Mouse (Mus musculus): ENCODE data around the gene Fndc10. TPM values are rescaled to one million over a fixed set of nuclear protein-coding genes. Genes with fewer than 3 reads are reported as not detected.

Fndc10 gene
- polyA plus RNA-seq, 1 experiment from 2014 or later = 11.2 TPM

DNA sequence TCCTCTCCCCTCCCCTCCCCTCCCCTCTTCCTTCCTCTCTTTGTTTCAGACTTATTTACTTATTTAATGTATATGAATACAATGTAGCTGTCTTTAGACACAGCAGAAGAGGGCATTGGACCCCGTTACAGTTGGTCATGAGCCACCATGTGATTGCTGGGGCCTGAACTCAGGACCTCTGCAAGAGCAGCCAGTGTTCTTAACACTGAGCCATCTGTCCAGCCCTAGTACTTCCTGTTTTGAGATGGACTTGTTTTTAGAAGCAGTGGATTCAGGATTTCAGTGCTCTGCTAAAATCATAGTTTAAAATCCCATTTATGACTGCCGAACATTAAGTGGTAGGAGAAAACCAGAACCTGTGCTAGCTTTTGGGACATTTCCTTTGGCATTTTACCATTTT is 14.4 kb downstream of the Fndc10 start:
- no peak overlapping the region for H3K4me3 ChIP-seq (replicated peaks)
- H3K27ac ChIP-seq = no peak overlapping the region
- WGBS = 78% methylated on average over 2 of the region's 2 CpGs
- H3K4me1 ChIP-seq (replicated peaks) = peaks cover 18% of the 10 kb centered on the region
- no peaks in the 10 kb centered on the region for H3K9me3 ChIP-seq
- H3K4me2 ChIP-seq = no peak overlapping the region
- H3K9ac ChIP-seq (replicated peaks) = no peak overlapping the region
- no peaks in the 10 kb centered on the region for H3K27me3 ChIP-seq
- ATAC-seq (ENCODE audit: insufficient number of reproducible peaks, insufficient read depth, low FRiP score, low TSS enrichment, low read depth) = no peak
- peaks cover 3% of the 10 kb centered on the region; the same call in 1 of the 2 replicates for H3K36me3 ChIP-seq

DNA sequence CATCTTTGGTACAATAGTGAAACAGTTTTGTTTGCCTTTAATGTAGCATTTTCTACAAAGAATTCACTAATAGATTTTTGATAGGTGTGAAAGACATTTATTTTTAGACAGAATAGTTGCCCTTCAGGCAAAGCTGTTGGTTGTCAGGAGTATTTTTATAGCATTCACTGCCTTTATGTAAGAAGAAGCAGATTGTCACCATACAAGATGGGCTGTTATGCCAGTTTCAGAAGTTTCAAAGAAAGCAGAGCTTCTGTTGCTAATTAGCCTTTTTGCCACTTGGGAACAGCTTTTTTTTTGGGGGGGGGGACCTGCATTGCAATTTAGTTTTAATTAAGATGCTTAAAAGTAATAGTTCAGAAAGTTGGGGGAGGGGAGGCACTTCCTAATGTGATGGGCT is 14.8 kb downstream of the Fndc10 start:
- Histone ChIP-seq H3K9me3 (no peaks in the 10 kb centered on the region), H3K9ac (replicated peaks) (no peak overlapping the region), H3K27me3 (no peaks in the 10 kb centered on the region), H3K4me2 (no peak overlapping the region), H3K4me1 (replicated peaks) (peaks cover 18% of the 10 kb centered on the region), H3K36me3 (peaks cover 4% of the 10 kb centered on the region; the same call in 1 of the 2 replicates), H3K4me3 (replicated peaks) (no peak overlapping the region), H3K27ac (no peak overlapping the region)
- no peak for ATAC-seq (ENCODE audit: insufficient number of reproducible peaks, insufficient read depth, low FRiP score, low TSS enrichment, low read depth)

DNA sequence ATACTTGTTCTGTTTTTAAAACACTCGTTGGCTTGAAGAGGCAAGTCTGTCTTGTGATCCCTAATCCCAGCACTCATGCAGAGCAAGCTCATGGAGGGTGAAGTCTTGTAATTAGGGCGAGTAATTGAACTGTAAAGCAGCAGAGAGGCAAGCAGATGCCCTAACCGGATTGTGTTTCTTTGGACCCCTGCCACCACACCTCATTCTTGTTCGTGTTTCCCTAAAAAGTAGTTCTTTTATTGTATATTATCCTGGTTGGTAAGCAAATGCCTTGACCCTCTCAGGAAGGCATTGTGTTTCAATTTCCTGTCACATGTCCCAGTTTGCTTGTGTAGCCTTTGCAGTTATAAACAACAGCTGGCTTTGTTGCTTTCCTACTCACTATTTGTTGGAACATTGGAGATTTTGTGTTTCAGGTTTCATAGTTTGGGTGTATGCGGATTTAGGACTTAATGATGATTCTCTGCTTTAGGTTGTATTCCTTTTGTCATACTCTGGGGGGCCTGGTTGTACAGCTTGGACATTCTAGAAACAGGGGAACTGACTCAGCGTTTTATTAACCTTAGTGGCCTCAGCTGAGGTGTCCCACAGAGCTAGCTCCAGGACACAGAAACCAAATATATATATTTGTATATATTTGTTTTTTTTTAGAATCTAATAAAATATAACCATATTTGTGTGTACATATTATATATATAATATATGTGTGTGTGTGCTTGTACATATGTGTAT is 16.5 kb downstream of the Fndc10 start:
- no peak for ATAC-seq (ENCODE audit: insufficient number of reproducible peaks, insufficient read depth, low FRiP score, low TSS enrichment, low read depth)
- WGBS = 48% methylated on average over 6 of the region's 6 CpGs
- Histone ChIP-seq H3K27ac (peak overlapping the region; percentile 57), H3K27me3 (no peaks in the 10 kb centered on the region), H3K36me3 (peaks cover 21% of the 10 kb centered on the region), H3K9ac (replicated peaks) (no peak overlapping the region), H3K4me1 (replicated peaks) (peaks cover 15% of the 10 kb centered on the region), H3K9me3 (no peaks in the 10 kb centered on the region), H3K4me3 (replicated peaks) (no peak overlapping the region), H3K4me2 (no peak overlapping the region)

DNA sequence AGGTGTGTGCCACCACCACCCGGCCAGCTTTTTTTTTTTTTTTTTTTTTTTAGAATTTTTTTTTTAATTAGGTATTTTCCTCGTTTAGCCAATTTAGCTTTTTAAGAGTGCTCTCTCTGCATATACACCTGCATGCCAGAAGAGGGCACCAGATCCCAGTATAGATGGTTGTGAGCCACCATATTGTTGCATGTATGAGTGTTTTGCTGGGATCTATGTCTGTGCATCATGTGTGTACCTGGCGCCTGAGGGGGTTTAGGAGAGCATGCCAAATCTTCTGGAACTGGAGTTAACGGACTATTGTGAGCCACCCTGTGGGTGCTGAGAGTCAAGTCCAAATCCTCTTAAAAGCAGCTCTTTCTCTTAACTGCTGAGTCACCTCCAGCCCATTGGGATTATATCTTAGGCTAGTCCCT is 27.5 kb downstream of the Fndc10 start:
- H3K4me2 ChIP-seq = no peak overlapping the region
- H3K4me1 ChIP-seq (replicated peaks) = no peaks in the 10 kb centered on the region
- no peaks in the 10 kb centered on the region for H3K9me3 ChIP-seq
- no peak for ATAC-seq (ENCODE audit: insufficient number of reproducible peaks, insufficient read depth, low FRiP score, low TSS enrichment, low read depth)
- 78% methylated on average over 4 of the region's 4 CpGs for WGBS
- H3K36me3 ChIP-seq = peaks cover 31% of the 10 kb centered on the region
- no peak overlapping the region for H3K9ac ChIP-seq (replicated peaks)
- no peaks in the 10 kb centered on the region for H3K27me3 ChIP-seq
- no peak overlapping the region for H3K27ac ChIP-seq
- no peak overlapping the region for H3K4me3 ChIP-seq (replicated peaks)

- peaks cover 49% of the 10 kb centered on the region for H3K36me3 ChIP-seq
These were observed 33.9 kb downstream of the Fndc10 start for GRCm38 (mm10) chr4:155727993-155728392.

DNA sequence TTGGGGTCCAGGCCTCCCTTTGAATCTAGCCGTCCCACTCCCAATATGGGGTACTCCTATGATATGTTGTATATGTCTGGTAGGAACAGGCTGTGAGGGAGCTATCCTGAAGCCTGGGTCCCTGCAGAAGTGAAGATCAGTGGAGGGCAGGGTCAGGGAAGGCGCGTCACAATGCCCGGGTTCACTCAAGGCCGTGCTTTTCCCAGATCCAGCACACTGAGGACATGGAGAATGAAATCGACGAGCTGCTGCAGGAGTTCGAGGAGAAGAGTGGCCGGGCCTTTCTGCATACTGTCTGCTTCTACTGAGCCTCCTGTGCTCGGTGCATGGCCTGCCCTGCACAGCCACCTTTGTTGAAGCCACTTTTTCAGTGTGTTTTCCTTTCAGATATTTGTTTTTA is 39.1 kb downstream of the Fndc10 start:
- Histone ChIP-seq H3K4me1 (replicated peaks) (peaks cover 22% of the 10 kb centered on the region), H3K36me3 (peaks cover 66% of the 10 kb centered on the region), H3K27me3 (no peaks in the 10 kb centered on the region), H3K4me3 (replicated peaks) (no peak overlapping the region), H3K27ac (0 out of 2 replicates have a peak overlapping the region, but pooled peaks have one; percentile 17), H3K9me3 (no peaks in the 10 kb centered on the region), H3K4me2 (no peak overlapping the region), H3K9ac (replicated peaks) (no peak overlapping the region)
- ATAC-seq (ENCODE audit: insufficient number of reproducible peaks, insufficient read depth, low FRiP score, low TSS enrichment, low read depth) = no peak
- 91% methylated on average over 10 of the region's 10 CpGs for WGBS

More at GRCm38 (mm10) chr4:155727993-155728392, 33.9 kb downstream of the Fndc10 start:
- H3K4me1 ChIP-seq (replicated peaks) = no peaks in the 10 kb centered on the region
- no peak overlapping the region for H3K4me2 ChIP-seq
- no peak overlapping the region for H3K9ac ChIP-seq (replicated peaks)
- no peaks in the 10 kb centered on the region for H3K9me3 ChIP-seq
- H3K27me3 ChIP-seq = no peaks in the 10 kb centered on the region
- WGBS = 85% methylated on average over 2 of the region's 2 CpGs
- H3K27ac ChIP-seq = no peak overlapping the region
- no peak overlapping the region for H3K4me3 ChIP-seq (replicated peaks)
- no peak for ATAC-seq (ENCODE audit: insufficient number of reproducible peaks, insufficient read depth, low FRiP score, low TSS enrichment, low read depth)

GRCm38 (mm10) chr4:155734350-155734941 is 40.3 kb downstream of the Fndc10 start, which contains the start of gene Tmem240:
Tmem240 (plus strand) TSS chr4:155734800.
- WGBS = under 1% methylated on average over 27 of the region's 35 CpGs

GRCm38 (mm10) chr4:155734951-155735702 is 41.0 kb downstream of the Fndc10 start:
- peak overlapping the region; percentile 89 for H3K27ac ChIP-seq
- H3K4me3 ChIP-seq (replicated peaks) = peak overlapping the region; percentile 85
- peaks cover 67% of the 10 kb centered on the region for H3K36me3 ChIP-seq
- no peaks in the 10 kb centered on the region for H3K9me3 ChIP-seq
- peak overlapping the region; percentile 77 for H3K9ac ChIP-seq (replicated peaks)
- ATAC-seq (ENCODE audit: insufficient number of reproducible peaks, insufficient read depth, low FRiP score, low TSS enrichment, low read depth) = peak; percentile 34
- WGBS = under 1% methylated on average over 55 of the region's 79 CpGs
- H3K4me1 ChIP-seq (replicated peaks) = peaks cover 22% of the 10 kb centered on the region
- H3K27me3 ChIP-seq = no peaks in the 10 kb centered on the region
- peak overlapping the region; percentile 93 for H3K4me2 ChIP-seq

More at GRCm38 (mm10) chr4:155734350-155734941, 40.3 kb downstream of the Fndc10 start, which contains the start of gene Tmem240:
- Histone ChIP-seq H3K4me3 (replicated peaks) (peak within 1 kb of the TSS; percentile 85), H3K27me3 (no peaks in the 10 kb centered on the region), H3K36me3 (peaks cover 67% of the 10 kb centered on the region), H3K27ac (peak within 1 kb of the TSS; percentile 89), H3K4me1 (replicated peaks) (peaks cover 22% of the 10 kb centered on the region), H3K9ac (replicated peaks) (peak within 1 kb of the TSS; percentile 77), H3K9me3 (no peaks in the 10 kb centered on the region), H3K4me2 (peak within 1 kb of the TSS; percentile 93)
- peak; percentile 85 for ATAC-seq (ENCODE audit: insufficient number of reproducible peaks, insufficient read depth, low FRiP score, low TSS enrichment, low read depth)

DNA sequence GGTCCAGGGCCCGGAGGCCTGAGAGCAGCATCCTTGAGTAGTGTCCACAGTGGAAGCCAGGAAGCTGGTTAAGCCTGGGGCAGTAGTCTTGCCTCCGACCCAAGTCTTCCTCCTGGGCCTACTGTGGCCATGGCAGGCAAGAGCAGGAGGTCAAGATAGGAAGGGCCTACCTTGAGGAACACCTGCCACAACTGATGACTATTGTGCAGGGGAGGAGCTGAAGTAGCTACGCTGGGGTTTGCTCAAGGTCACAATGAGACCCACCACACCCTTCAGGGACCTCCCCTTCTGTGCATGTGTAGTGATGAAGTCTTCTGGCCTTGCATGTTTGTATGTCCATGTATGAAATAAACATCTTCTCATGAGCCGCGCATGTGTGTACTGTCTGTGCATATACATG is 41.6 kb downstream of the Fndc10 start:
- Histone ChIP-seq H3K4me3 (replicated peaks) (peak overlapping the region; percentile 85), H3K36me3 (peaks cover 69% of the 10 kb centered on the region)

GRCm38 (mm10) chr4:155736421-155736820 is 42.3 kb downstream of the Fndc10 start:
- no peak for ATAC-seq (ENCODE audit: insufficient number of reproducible peaks, insufficient read depth, low FRiP score, low TSS enrichment, low read depth)
- Histone ChIP-seq H3K36me3 (peaks cover 69% of the 10 kb centered on the region), H3K9ac (replicated peaks) (no peak overlapping the region), H3K4me2 (no peak overlapping the region; the same call in 1 of the 2 replicates), H3K27ac (no peak overlapping the region), H3K4me1 (replicated peaks) (peaks cover 22% of the 10 kb centered on the region), H3K4me3 (replicated peaks) (peak overlapping the region; percentile 85; the same call in 1 of the 2 replicates), H3K27me3 (no peaks in the 10 kb centered on the region), H3K9me3 (no peaks in the 10 kb centered on the region)
- WGBS = 93% methylated on average over 5 of the region's 5 CpGs

More for the DNA sequence above, 41.6 kb downstream of the Fndc10 start:
- ATAC-seq (ENCODE audit: insufficient number of reproducible peaks, insufficient read depth, low FRiP score, low TSS enrichment, low read depth) = no peak
- Histone ChIP-seq H3K27ac (peak overlapping the region; percentile 89), H3K27me3 (no peaks in the 10 kb centered on the region), H3K9ac (replicated peaks) (peak overlapping the region; percentile 77), H3K4me2 (peak overlapping the region; percentile 93), H3K9me3 (no peaks in the 10 kb centered on the region), H3K4me1 (replicated peaks) (peaks cover 22% of the 10 kb centered on the region)
- WGBS = 69% methylated on average over 5 of the region's 5 CpGs

DNA sequence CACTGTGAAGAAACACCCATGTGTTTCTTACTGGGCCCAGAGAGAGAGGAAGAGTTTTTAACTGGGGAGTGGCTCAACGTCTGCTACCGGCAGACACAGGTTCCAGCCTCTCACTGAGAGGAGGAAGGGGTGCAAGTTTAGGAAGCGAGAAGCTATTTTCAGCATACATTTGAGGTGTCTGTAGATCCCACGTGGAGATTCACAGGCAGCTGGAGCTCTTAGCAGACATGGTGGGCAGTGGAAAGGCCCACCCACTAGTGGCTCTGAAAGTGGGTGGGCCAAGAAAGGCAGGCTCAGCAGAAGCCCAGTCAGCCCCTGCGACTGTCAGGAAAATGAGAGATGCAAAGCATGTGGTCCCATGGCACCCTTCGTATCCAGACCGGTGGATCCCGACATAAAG is 44.1 kb downstream of the Fndc10 start:
- Histone ChIP-seq H3K4me3 (replicated peaks) (no peak overlapping the region), H3K27me3 (no peaks in the 10 kb centered on the region), H3K36me3 (peaks cover 69% of the 10 kb centered on the region), H3K9ac (replicated peaks) (no peak overlapping the region), H3K27ac (peak overlapping the region; percentile 7; the same call in 1 of the 2 replicates), H3K4me2 (no peak overlapping the region), H3K4me1 (replicated peaks) (peaks cover 21% of the 10 kb centered on the region), H3K9me3 (no peaks in the 10 kb centered on the region)
- 67% methylated on average over 8 of the region's 8 CpGs for WGBS
- no peak for ATAC-seq (ENCODE audit: insufficient number of reproducible peaks, insufficient read depth, low FRiP score, low TSS enrichment, low read depth)
